Mouse (Mus musculus) thymus, postnatal 14 days (tissue): Measurements from ENCODE around the gene Olfr724.
"Not testable (repeated sequence)": the region's sequence is repeated elsewhere in the genome, so short reads cannot be mapped to it uniquely, and the experiment has no call there.

ENCODE experiments used
- DNase-seq: peaks from one replicate; pipeline ENCODE4 v3.0.0; 2021

Olfr724 gene

GRCm38 (mm10) chr14:49963174-49963573 lies at the start of gene Olfr724:
Gene Olfr724, minus strand, starts transcription at chr14:49963274.
- DNase-seq, result not testable (repeated sequence)

GRCm38 (mm10) chr14:49955890-49956289 lies 7.2 kb downstream of the Olfr724 start:
- no peak for DNase-seq

GRCm38 (mm10) chr14:49931687-49932086 lies 31.4 kb downstream of the Olfr724 start, which contains the start of gene Olfr723:
Gene Olfr723, minus strand, starts transcription at chr14:49931787.
- not testable (repeated sequence) for DNase-seq
